Mouse (Mus musculus) olfactory bulb, adult 2 months (tissue): ENCODE measurements around the gene Krt72. TPM values are rescaled to one million over a fixed set of nuclear protein-coding genes. Genes with fewer than 3 reads are reported as not detected.

Source experiments
- H3K27ac ChIP-seq: fragments of 200-500 bp; 2 replicates; pipeline ENCODE4 v1.5.1; 2012; ENCODE audit warnings: low read depth, low read length; ENCODE audit not compliant: insufficient read depth
- H3K4me1 ChIP-seq: fragments of 200-500 bp; 2 replicates; pipeline ENCODE4 v1.6.1; 2012; ENCODE audit warnings: low read length; ENCODE audit not compliant: control insufficient read depth, insufficient read depth
- H3K4me3 ChIP-seq: fragments of 200-500 bp; 2 replicates; pipeline ENCODE4 v1.5.1; 2012; ENCODE audit warnings: mild to moderate bottlenecking, low read depth, low read length, moderate library complexity; ENCODE audit not compliant: insufficient read depth
- CTCF ChIP-seq: fragments of 200-500 bp; IDR thresholded peaks from 2 replicates; pipeline ENCODE4 v1.5.1; 2012; ENCODE audit warnings: low read depth, mild to moderate bottlenecking, low read length, moderate library complexity; ENCODE audit not compliant: insufficient read depth
- POLR2A ChIP-seq: fragments of 200-500 bp; IDR thresholded peaks from 2 replicates; pipeline ENCODE4 v1.6.1; 2012; ENCODE audit warnings: mild to moderate bottlenecking, low read depth, low read length, moderate library complexity; ENCODE audit not compliant: insufficient read depth
- WGBS: fragments of 180-500 bp; shearing (Covaris S2); methylation state at CpG from one replicate; pipeline ENCODE4 v1.1.7; 2018; 5-methylcytosine and 5-hydroxymethylcytosine counted together
- polyA plus RNA-seq: library from polyadenylated mRNA; stranded (reverse); fragments of >200 nt; gene quantifications from 2 replicates; pipeline ENCODE4 v1.2.4, GENCODE M21; 2012; ENCODE audit warnings: low replicate concordance; ENCODE audit not compliant: missing spikeins, insufficient read depth, insufficient read length

Krt72 gene
- polyA plus RNA-seq, 1 experiment = not detected

DNA sequence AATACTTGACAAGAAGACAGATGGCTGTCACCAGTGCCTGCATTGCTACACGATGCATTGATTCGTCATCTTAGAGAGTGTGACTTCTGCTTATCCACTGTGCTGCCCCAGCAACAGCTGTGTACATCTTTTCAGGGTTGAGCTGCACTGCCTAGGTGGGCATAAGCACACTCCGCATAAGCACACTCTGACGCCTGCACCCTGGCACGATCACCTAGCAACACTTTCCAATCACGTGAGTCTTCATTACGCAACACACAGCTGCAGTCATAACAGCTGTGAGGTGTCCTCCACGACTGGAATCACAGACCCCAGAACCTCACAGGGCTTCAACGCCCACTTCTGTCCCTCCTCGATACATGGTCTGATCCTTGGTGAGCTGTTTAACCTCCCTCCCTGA, 12.8 kb downstream of the Krt72 start:
- 64% methylated on average over 10 of the region's 10 CpGs for whole genome bisulfite sequencing
- Histone ChIP-seq H3K4me1 (peaks cover 26% of the 10 kb centered on the region), H3K4me3 (no peak overlapping the region), H3K27ac (no peak overlapping the region)
- TF ChIP-seq POLR2A (no peak), CTCF (no peak)

- Histone ChIP-seq H3K27ac (no peak overlapping the region), H3K4me3 (no peak overlapping the region), H3K4me1 (peaks cover 26% of the 10 kb centered on the region)
- 4% methylated on average over 5 of the region's 5 CpGs for WGBS
- TF ChIP-seq CTCF (peak; percentile 43), POLR2A (no peak)
These were observed 13.6 kb downstream of the Krt72 start for GRCm38 (mm10) chr15:101772711-101773081.

- WGBS = 74% methylated on average over 5 of the region's 5 CpGs
- peaks cover 26% of the 10 kb centered on the region for H3K4me1 ChIP-seq
- TF ChIP-seq CTCF = no peak
- no peak for TF ChIP-seq POLR2A
- no peak overlapping the region for H3K4me3 ChIP-seq
- H3K27ac ChIP-seq = no peak overlapping the region
These were observed 14.1 kb downstream of the Krt72 start for GRCm38 (mm10) chr15:101772080-101772710.

GRCm38 (mm10) chr15:101770226-101770625, 16.0 kb downstream of the Krt72 start:
- Histone ChIP-seq H3K27ac (no peak overlapping the region), H3K4me1 (peaks cover 26% of the 10 kb centered on the region)
- 27% methylated on average over 8 of the region's 8 CpGs for WGBS

GRCm38 (mm10) chr15:101742711-101743110, 43.5 kb downstream of the Krt72 start, which contains the start of gene Krt71:
Krt71 (minus strand) TSS chr15:101743109.
- Histone ChIP-seq H3K27ac (no peak within 1 kb of the TSS), H3K4me3 (no peak within 1 kb of the TSS), H3K4me1 (peaks cover 2% of the 10 kb centered on the region; the same call in 1 of the 2 replicates)
- TF ChIP-seq CTCF = no peak
- no peak for TF ChIP-seq POLR2A
- 64% methylated on average over 14 of the region's 14 CpGs for WGBS

More at GRCm38 (mm10) chr15:101770226-101770625, 16.0 kb downstream of the Krt72 start:
- TF ChIP-seq POLR2A = no peak
- no peak for TF ChIP-seq CTCF
- H3K4me3 ChIP-seq = no peak overlapping the region

- peaks cover 10% of the 10 kb centered on the region for H3K4me1 ChIP-seq
- WGBS = 62% methylated on average over 7 of the region's 7 CpGs
- no peak for TF ChIP-seq CTCF
- no peak for TF ChIP-seq POLR2A
These were observed 48.5 kb downstream of the Krt72 start for GRCm38 (mm10) chr15:101737786-101738185.

DNA sequence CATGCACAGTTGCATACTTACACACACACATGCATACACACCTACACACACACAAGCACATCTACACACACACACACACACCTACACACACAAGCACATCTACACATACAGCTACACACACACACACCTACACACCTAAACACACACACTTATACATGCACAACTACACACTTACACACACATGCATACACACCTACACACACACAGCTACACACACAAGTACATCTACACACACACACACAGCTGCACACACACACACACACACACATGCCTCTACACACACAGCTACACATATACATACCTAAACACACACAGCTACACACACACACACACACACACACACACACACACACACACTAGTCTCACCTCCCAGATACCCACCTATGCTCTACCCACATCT, 55.6 kb downstream of the Krt72 start:
- Histone ChIP-seq H3K4me1 (no peaks in the 10 kb centered on the region; the same call in 1 of the 2 replicates), H3K27ac (no peak overlapping the region), H3K4me3 (no peak overlapping the region)
- TF ChIP-seq CTCF = no peak
- TF ChIP-seq POLR2A = no peak

More at GRCm38 (mm10) chr15:101737786-101738185, 48.5 kb downstream of the Krt72 start:
- Histone ChIP-seq H3K4me3 (no peak overlapping the region), H3K27ac (no peak overlapping the region)

Other genes starting within 250 kb of the Krt72 start
- not detected in 2 replicates for gene Krt82, start 235.8 kb downstream of the Krt72 start, polyA plus RNA-seq
- not detected in 2 replicates for gene Krt90, start 223.5 kb downstream of the Krt72 start, polyA plus RNA-seq
- gene Krt75, start 212.6 kb downstream of the Krt72 start, polyA plus RNA-seq = not detected in 2 replicates
- not detected in 2 replicates for gene Gm5414, start 158.3 kb downstream of the Krt72 start, polyA plus RNA-seq
- not detected in 2 replicates for gene Gm5478, start 139.1 kb downstream of the Krt72 start, polyA plus RNA-seq
- gene Krt6b, start 106.2 kb downstream of the Krt72 start, polyA plus RNA-seq = not detected in 2 replicates
- gene Krt6a, start 92.2 kb downstream of the Krt72 start, polyA plus RNA-seq = not detected in 2 replicates
- not detected in 2 replicates for gene Krt5, start 73.6 kb downstream of the Krt72 start, polyA plus RNA-seq
- not detected in 2 replicates for gene Krt71, start 43.4 kb downstream of the Krt72 start, polyA plus RNA-seq
- not detected in 2 replicates for gene Krt73, start 15.9 kb upstream of the Krt72 start, polyA plus RNA-seq
- gene Krt2, start 31.7 kb upstream of the Krt72 start, polyA plus RNA-seq = not detected in 2 replicates
- not detected in 2 replicates for gene Krt1, start 64.3 kb upstream of the Krt72 start, polyA plus RNA-seq
- gene Krt77, start 83.2 kb upstream of the Krt72 start, polyA plus RNA-seq = not detected in 2 replicates
- not detected in 2 replicates for gene Krt76, start 106.5 kb upstream of the Krt72 start, polyA plus RNA-seq
- not detected in 2 replicates for gene Krt4, start 138.3 kb upstream of the Krt72 start, polyA plus RNA-seq
- gene Krt79, start 153.9 kb upstream of the Krt72 start, polyA plus RNA-seq = not detected in 2 replicates
- not detected in 2 replicates for gene Krt78, start 167.8 kb upstream of the Krt72 start, polyA plus RNA-seq
- not detected in 2 replicates for gene Krt8, start 218.0 kb upstream of the Krt72 start, polyA plus RNA-seq
- not detected in 2 replicates for gene Krt18, start 241.7 kb upstream of the Krt72 start, polyA plus RNA-seq